Mouse (Mus musculus) right cerebral cortex, adult 2 months (tissue): ENCODE measurements around the gene Macf1.

Experiments
- DNase-seq, 2 experiments: peaks; one replicate each; pipeline ENCODE4 v3.0.0; 2021 to 2022; ENCODE audit warnings: low spot score in 2 of 2

Macf1 gene

DNA sequence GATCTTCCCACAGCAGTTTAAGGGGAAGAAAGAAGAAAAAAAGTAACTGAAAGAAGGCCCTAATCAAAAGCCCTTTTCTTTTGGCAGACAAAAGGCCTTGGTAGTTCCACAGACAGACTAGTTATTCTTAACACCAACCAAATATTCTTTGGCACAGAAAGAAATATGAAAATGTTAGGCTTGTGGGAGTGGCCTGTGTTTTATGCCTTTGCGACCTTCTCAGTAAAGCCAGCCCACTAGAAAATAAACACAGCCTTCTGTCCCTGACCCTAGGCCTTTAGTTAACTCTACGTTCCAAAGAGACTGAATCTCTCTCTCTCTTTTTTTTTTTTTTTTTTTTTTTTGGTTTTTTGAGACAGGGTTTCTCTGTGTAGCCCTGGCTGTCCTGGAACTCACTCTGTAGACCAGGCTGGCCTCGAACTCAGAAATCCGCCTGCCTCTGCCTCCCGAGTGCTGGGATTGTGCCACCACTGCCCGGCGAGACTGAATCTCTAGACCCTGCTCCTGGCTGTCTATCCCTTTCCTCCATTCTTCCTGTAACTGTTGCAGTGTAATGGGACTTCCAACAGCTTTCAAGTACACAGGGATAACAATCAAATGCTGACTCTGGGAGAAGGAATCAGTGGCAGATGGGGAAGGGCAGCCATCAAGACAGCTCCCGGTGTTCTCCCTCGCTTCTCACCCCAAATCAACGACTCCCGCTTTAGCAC lies 85.5 kb downstream of the Macf1 start:
- DNase-seq = no peak

DNA sequence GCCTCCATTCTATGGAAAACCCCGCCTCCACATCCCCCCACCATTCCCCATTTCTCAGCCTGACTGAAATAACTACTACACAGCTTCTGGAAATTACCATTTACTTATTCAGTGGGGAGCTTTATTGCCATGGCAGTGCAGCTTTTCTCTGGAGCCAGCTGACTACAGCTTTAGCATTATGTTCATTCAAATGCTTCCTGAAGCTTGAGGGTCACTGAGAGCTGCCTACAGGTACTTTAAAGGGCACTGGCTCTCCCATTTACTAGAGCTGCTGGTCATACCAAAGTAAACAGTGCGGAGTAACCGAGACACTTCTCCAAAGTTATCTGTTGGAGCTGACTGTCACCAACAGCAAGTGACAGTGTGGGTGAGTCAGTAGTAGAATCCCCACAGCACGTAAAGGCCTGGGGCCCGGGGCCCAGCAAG lies 89.8 kb downstream of the Macf1 start:
- no peak for DNase-seq

DNA sequence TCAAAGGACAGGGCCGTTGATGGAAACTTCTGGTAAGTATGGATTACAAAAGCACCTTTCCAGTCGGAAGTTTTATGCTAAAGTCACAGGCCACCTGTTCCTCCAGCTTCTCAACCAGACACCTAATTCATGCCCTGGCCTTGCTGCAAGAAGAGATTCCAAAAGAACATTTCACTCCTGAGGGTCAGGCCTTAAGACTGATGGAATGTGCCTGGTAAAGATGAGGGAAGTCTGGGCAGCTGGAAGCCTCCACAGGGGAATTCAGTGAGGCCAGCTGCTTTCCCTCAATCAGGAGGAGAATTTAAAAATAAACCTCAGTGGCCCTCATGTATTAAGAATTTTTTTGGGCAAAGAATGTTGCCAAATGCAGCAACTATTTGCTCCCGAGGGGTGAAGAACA lies 90.5 kb downstream of the Macf1 start:
- DNase-seq = no peak

DNA sequence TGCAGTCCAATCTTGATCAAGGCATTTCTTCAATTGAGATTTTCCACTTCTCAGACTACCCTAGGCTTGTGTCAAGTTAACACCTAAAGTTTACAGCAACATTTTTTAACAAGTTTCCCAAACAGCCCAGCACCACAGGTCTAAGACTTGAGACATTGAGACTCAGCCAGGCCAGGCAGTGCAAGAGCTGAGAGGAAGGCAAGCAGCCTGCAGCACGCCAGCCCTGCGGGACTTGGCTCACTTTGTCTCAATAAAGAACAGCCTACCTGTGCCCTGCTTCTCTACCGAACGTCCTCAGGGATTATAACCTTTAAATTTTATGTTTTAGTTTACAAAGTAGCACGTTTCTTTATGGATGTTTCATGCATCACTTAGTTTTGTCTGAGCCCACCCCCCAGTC lies 92.1 kb downstream of the Macf1 start:
- DNase-seq = no peak

DNA sequence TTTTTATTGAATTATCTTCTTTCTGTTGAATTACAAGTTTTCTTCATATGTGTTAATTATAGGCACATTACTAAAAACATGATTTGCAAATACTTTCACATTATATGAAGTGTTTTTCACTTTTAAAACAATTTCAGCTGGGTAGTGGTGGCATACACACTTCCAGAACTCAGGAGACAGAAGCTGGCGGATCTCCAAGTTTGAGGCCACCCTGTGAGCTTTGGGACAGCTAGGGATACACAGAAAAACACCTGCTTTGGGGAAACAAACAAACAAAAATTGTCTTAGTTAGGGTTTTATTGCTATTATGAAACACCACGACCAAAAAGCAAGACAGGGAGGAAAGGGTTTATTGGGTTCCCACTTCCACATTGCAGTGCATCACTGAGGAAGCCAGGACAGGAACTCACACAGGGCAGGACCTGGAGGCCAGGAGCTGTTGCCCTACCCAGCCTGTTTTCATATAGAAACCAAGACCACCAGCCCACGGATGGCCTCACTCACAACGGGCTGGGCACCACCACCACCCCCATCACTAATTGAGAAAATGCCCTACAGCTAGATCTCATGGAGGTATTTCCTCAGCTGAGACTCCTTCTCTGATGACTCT lies 93.0 kb downstream of the Macf1 start:
- no peak for DNase-seq

DNA sequence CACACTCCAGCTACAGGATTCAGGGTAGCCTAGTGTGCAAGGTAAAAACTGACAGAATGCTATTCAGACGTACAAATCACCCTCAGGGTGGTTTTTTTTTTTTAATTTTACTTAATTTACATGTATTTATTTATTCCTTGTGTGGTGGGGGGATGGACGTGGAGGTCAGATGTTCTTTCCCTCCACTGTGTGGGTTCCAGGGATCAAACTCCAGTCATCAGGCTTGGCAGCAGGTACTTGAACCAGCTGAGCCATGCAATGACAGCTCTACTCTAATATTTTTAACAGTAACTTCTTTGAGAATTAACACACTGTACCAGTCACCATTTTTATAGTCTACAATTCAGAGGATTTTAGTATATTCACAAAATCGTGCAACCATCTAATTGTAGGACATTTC lies 94.7 kb downstream of the Macf1 start:
- DNase-seq = no peak

DNA sequence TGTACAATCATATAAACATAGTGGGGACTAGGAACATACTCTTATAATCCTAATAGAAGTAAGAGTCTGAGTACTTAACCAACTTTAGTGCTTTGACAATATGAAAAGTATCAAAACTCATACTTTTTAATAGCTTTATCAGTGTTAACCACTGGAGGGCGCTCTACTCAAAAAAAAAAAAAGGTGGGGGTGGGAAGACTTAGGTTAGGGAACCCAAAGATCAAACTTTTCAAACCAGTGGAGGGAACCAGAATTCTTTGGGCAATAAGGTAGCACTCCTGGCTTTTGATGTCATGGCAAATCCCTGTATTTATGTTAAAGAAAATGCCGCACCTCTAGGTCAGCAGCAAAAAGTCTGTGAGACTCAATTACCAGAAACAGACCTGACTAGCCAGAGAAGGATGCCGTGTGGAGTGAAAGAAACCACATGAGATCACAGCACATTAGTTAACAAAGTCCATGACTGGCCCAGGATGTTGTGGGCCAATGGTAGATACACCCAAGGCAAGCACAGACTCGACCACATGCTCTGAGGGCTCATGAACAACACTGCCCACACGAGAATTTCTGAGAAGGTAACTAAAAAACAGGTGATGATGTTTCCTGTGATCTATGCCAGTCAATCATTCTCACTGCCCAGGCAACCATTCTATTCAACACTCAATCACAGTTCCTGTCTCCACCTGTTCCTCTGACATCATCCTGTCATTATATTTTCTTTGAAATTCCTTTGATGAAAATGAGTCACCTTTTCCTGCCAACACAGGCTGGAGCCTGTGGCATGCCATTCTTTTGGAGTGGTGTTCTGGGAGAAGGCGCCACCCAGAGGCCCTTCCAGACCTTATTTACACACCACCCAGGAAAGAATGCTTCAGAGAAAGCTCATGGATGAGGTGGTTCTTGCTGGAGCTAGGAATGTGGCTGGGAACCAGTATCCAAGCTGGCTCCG lies 95.5 kb downstream of the Macf1 start:
- no peak for DNase-seq

DNA sequence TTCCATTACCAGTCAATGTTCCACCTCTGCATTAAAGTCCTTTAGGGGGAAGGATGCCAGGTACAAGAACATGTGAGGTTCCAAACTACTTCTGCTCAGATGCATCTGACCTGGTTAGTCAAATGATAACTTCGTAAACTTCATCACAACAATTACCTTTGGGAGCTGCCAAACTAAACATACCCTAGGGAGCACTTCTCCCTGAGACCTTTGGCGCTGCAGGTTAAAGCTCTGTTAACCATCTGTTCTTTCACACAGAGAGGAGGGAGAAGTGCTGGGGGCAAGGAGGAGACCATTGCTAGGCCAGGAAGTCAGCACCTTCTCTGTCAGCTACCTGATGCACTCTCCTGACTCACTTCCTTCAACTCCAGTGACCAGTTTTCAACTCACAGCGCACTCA lies 96.5 kb downstream of the Macf1 start:
- no peak for DNase-seq

DNA sequence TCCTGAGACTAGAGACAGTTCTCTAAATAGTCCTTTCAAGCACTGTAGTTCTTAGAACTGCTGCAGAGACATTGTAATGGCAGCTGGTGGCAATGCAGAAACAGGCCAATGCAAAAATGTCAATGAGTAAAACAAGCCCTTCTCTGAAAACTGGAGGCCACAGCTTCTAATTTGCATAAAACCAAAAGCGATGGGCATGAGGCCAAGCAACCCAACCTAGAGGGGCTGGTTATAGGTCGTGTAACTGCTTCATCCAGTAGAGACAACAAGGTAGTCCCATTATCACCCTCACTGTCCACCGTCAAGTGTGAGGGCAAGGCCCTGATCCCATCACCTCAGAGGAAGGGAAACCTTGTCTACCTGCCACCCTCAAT lies 99.5 kb downstream of the Macf1 start:
- no peak for DNase-seq

DNA sequence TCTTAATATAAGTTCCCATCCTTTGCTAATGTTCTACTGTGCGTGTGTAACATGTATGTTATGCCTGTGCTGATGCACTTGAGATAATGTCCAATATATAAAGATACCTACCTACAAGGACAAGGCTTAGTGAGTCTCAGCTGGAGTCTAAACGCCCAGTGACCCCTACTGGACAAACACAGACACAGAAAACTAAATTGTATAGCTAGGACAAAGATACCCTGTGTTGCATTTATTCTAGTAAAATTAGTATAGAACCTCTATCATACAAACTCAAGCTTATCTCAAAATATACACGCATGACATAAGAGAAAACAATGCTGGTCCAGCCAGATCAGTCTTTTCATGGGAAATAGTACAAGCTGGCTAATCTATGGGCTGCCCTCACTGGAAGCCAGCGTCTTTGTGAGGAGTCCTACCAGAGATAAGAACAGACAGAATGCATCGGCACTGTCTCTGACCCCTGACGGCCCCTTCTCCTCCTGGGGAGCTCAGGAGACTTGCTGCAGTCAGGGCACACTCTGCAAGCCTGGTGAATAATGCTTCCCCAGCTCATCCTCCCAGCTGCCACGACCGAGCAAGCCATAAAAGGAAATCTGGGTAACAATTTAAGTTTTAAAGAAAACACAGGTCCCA lies 100.0 kb downstream of the Macf1 start:
- no peak for DNase-seq

DNA sequence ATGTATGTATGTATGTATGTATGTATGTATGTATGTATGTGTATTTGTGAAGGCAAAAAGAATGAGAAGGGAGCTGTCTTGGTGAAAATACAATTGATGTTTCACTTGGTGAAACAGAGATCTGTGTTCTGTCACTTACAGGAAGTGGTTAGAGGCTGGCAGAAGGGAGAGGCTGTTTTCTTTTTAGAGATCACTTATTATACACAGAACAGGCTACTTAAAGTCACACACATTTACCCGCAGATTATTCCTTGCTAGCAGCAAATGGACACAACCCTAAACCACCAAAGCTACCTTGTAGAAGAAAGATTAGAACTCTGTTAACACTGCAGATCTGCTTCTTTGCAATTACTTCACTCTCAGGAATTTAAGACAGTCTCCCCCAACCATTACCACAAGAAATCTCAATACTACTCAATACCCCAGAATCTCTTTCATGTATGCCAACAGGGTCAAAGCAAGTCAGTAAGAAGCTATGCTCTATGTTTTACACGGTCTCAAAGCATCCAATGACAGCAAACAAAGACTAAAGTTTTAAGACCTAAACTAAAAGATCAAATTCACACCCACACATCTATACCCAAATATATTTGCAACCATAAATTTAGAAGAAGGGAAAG lies 106.6 kb downstream of the Macf1 start:
- DNase-seq = no peak

DNA sequence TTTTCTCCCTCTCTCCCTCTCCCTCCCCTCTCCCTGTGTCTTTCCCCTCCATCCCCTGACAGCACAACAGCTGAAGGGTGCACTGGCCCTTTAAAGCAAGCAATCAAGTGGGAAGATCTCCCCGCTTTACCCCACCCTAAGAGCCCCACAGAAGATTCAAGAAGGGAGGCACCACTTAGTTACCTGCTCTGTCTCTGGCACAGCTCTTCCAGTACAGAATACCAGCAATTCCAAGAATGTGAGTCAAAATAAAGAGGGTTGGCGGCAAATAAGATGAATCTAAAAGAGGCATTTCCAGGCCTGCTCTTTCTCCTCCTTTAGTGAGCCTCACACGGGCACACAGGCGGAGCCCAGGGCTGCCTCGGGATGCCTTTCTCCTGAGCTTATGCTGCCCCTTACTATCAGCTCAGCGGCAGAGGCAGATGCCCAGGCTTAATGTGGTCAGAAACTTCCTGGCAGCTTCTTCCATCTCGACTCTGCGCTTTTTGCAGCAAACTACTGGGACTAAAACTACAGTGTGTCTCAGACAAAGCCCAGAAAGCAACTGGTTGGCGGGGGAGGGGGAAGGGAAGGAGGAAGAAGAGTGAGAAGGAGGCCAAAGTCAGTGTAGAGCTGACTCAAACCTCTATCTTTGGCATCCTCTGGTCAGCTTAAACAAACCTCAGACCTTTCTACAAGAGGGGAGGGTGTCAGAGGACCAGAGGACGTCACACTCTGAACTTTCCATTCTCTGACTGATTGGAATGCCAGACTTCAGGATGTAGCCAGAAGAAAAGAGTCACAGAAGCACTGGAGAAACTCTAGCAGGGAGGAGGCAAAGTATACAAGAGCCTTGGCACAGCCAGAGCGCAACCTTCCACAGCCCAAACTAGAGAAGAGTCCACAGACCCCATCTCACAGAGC lies 111.5 kb downstream of the Macf1 start:
- no peak for DNase-seq

DNA sequence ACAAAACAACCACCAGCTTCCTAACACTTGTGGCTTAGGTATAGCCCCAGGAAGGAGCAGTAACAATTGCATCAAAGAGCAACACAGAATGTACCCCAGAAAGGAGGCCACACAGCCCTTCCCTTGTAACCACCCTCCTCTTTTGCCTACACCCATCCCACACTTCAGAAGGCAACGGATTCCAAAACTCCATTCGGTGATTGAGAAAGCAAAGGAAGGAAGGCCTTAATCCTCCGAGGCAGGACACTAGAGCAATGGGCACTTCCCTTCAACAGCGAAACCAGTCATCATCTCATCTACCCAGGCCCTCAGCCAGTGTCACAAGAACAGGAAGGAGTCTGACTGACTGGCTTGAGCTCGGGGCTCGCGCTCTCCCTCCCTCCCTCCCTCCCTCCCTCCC lies 112.3 kb downstream of the Macf1 start:
- no peak for DNase-seq

DNA sequence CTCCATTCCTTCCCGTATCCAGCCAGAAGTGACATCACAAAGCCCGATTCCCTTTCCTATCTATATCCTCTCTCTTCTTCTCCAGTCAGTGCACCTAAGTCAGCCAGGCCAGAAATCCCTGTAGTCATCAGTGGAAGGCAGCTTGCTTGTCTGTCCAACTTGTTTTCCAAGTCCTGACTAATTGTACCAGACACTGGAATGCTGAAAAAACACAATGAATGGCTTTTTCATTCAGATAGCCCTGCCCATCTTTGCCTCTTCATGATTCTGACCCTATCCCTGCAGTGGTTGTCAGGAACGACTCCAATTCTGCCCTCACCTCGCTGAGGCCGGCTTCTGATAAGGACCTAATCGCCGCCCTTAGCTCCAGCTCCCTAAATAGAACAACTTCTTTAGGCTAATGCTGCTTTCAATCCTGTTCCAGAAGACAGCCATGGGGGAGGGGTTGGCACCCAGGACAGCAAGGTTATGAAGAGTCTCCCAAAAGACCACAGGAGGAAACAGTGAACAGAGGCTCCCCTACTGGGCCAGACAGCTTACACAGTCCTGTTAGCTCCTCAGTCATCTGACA lies 118.8 kb downstream of the Macf1 start:
- no peak for DNase-seq

DNA sequence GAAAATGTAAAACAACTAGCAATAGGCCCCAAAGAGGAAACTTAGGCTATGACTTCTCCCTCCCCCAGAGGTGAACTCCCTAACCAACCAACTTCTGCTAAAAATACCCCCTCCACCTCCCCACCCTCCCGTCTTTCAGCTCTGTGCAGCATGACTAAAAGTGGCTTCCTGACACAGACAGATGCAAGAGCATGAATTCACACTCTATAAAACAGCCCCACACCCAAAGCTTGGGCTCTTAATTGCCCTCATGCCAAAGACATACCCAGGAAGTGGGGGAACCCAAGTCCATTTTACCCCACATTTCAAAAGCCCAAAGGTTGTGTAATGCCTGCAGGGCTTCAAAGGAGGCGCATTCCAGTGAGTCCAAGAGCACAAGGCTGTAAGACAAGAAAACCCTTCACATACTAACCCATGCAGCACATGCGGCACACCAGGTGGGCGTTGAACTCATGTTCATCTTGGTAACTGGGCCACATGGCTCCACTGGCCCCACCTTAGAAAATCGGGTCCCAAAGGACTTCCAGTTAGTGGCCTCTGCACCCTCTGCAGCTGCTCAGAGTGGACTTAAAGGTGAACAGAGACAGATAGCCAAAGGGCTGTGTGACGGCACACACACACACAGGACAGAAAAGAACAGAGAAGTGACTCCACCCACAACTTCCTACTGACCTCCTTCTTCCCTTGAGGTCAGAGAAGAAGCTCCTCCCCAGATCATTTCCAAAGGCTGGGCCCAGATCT lies 119.9 kb downstream of the Macf1 start:
- peak in 1 of 2 experiments; percentile 31 for DNase-seq

DNA sequence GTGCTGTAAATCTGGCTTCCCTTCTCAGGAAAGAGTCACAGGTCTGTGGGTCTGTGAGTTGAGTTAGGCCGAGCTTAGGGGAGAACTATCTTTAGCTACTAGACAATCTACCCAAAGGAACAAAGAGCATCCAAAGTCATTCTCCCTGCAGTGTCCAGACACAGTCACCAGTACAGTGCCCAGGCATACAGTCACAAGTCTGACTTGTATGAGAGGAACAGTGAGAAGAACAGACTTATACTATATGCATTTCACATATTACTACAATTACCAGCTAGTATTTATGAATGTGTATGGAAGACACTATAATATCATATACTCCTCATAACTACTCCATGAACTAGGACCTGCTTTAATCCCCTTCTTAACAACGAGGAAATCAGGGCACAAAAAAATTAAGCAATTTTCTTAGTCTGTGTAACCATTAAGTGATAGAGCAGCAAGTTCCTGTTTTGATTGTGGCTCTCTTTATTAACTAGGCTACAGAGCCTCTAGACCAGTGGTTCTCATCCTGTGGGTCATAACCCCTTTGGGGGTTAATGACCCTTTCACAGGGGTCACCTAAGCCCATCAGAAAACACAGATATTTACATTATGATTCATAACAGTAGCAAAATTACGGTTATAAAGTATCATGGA lies 121.9 kb downstream of the Macf1 start:
- no peak for DNase-seq

DNA sequence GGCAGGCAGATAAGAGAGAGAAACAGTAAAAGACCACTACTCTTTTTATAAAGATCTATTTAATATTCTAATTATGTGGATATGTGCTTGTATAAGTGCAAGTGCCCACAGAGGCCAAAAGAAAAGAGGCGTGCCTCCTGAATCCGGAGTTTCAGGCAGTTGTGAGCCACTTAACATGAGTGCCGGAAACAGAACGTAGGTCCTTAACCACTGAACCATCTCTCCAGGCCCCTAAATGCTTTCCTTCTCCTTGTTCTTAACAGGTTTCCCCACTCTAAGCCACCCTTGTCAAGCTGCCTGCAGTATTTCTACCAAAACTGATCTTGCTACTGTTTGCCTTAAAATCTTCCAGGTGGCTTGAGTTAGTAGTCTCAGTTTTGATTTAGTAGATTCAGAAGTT lies 123.3 kb downstream of the Macf1 start:
- no peak for DNase-seq

DNA sequence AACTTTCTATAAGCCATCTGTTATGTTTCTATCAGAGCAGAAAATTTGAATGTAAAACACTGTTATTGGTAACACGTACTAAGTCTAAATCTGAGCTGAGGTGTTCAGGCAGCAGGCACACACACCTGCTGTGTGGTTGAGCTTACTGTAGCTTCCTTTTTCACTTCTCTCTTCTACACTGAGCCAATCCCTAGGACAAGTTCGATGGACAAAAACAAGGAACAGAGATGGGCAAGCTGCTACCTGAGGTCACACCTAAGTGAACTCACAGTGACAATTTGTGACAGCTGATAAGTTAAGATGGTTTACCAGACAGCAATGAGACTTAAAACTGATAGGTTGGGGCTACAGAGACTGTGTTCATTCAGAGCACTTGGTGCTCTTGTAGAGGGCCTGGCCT lies 125.7 kb downstream of the Macf1 start:
- DNase-seq = no peak

DNA sequence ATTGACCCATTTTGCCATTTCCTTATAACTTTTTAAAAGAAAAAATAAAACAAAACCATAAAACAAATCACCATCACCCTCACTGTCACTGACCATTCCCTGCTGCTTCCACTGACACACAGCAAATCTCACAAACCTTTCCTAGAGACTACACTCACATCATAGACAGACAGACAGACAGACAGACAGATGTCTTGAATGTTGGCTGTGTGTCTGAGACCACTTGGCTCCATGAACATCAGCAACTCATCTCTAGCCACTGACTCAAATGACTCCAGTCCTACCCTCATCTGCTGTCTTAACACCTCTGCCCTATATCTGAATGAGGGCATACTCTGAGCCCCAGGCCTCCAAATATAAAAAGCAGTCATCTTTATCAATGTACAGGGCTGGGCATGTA lies 128.9 kb downstream of the Macf1 start:
- DNase-seq = no peak
